Mouse (Mus musculus): ENCODE measurements around the gene Flii.

The Flii gene

GRCm38 (mm10) chr11:60715833-60716232 is 11.2 kb downstream of the Flii start:
- no peak for DNase-seq (ENCODE audit: low spot score in 2 of 2)

- no peak for DNase-seq (ENCODE audit: low spot score in 2 of 2)
Measured at GRCm38 (mm10) chr11:60712639-60713255, 14.3 kb downstream of the Flii start.

GRCm38 (mm10) chr11:60712040-60712439 is 15.0 kb downstream of the Flii start:
- DNase-seq (ENCODE audit: low spot score in 2 of 2): no peak

- no peak for DNase-seq (ENCODE audit: low spot score in 2 of 2)
Measured at GRCm38 (mm10) chr11:60711218-60711617, 15.8 kb downstream of the Flii start.

- DNase-seq (ENCODE audit: low spot score in 2 of 2): no peak
Measured at GRCm38 (mm10) chr11:60709481-60710465, 17.3 kb downstream of the Flii start.

- no peak for DNase-seq (ENCODE audit: low spot score in 2 of 2)
Measured at GRCm38 (mm10) chr11:60708631-60709030, 18.4 kb downstream of the Flii start.

GRCm38 (mm10) chr11:60707672-60708071 is 19.4 kb downstream of the Flii start:
- no peak for DNase-seq (ENCODE audit: low spot score in 2 of 2)

- no peak for DNase-seq (ENCODE audit: low spot score in 2 of 2)
Measured at GRCm38 (mm10) chr11:60706696-60707480, 20.2 kb downstream of the Flii start.

- DNase-seq (ENCODE audit: low spot score in 2 of 2): no peak
Measured at GRCm38 (mm10) chr11:60706076-60706475, 21.0 kb downstream of the Flii start.

- DNase-seq (ENCODE audit: low spot score in 2 of 2): no peak
Measured at GRCm38 (mm10) chr11:60705255-60705654, 21.8 kb downstream of the Flii start.

GRCm38 (mm10) chr11:60704023-60704880 is 22.8 kb downstream of the Flii start:
- no peak for DNase-seq (ENCODE audit: low spot score in 2 of 2)

GRCm38 (mm10) chr11:60703131-60703530 is 23.9 kb downstream of the Flii start:
- DNase-seq (ENCODE audit: low spot score in 2 of 2): peak; percentile 44 to 76

GRCm38 (mm10) chr11:60701611-60702010 is 25.5 kb downstream of the Flii start:
- DNase-seq (ENCODE audit: low spot score in 2 of 2): no peak

- peak in 1 of 2 experiments; percentile 6 for DNase-seq (ENCODE audit: low spot score in 2 of 2)
Measured at GRCm38 (mm10) chr11:60700320-60701185, 26.5 kb downstream of the Flii start.

GRCm38 (mm10) chr11:60699524-60700075 is 27.5 kb downstream of the Flii start, which contains the start of gene Llgl1:
Llgl1 (plus strand) TSS chr11:60699723.
- peak; percentile 81 to 87 for DNase-seq (ENCODE audit: low spot score in 2 of 2)

GRCm38 (mm10) chr11:60698806-60699523 is 28.1 kb downstream of the Flii start:
- peak; percentile 31 to 37 for DNase-seq (ENCODE audit: low spot score in 2 of 2)

- DNase-seq (ENCODE audit: low spot score in 2 of 2): peak in 1 of 2 experiments; percentile 4
Measured at GRCm38 (mm10) chr11:60697561-60697960, 29.5 kb downstream of the Flii start.

GRCm38 (mm10) chr11:60696165-60696564 is 30.9 kb downstream of the Flii start:
- DNase-seq (ENCODE audit: low spot score in 2 of 2): peak in 1 of 2 experiments; percentile 5

Data from thymus, postnatal 10 days (tissue).